Mouse (Mus musculus): ENCODE results near the gene Pard3. TPM values are rescaled to one million over a fixed set of nuclear protein-coding genes. Genes with fewer than 3 reads are reported as not detected.

The Pard3 gene
- polyA plus RNA-seq, 1 experiment from 2014 or later = 12.7 TPM

DNA sequence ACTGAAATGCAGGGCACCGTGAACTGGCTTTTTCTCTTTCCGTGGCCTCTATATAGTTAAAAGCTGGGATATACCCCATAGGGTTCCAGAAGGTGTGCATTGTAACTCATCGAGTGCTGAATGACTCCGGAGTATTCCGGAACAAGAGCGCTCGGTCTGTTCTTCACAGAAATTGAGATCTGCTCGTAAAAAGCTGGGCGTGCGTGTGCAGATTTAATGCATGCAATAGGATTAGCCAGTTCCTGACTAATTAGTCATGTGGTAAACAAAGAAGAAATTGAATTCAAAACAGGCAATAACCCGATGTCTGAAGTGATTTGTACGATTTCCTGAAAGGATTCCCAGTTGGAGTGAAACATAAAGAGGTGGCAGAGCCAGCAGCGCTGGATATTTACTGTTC, 489.1 kb downstream of the Pard3 start:
- Histone ChIP-seq H3K36me3 (ENCODE audit: control insufficient read depth, insufficient read depth) (no peaks in the 10 kb centered on the region), H3K4me2 (ENCODE audit: low read depth, low read length) (no peak overlapping the region)
- 92% methylated on average over 13 of the region's 13 CpGs for WGBS

GRCm38 (mm10) chr8:127553582-127553981, 489.9 kb downstream of the Pard3 start:
- no peaks in the 10 kb centered on the region for H3K27me3 ChIP-seq (ENCODE audit: control insufficient read depth, insufficient read depth, low read length)
- no peak overlapping the region for H3K9ac ChIP-seq (ENCODE audit: low read length)
- no peak overlapping the region for H3K27ac ChIP-seq (ENCODE audit: low read length)
- no peaks in the 10 kb centered on the region for H3K9me3 ChIP-seq (replicated peaks; ENCODE audit: control insufficient read depth, low read length)
- no peak overlapping the region for H3K4me2 ChIP-seq (ENCODE audit: low read depth, low read length)
- no peaks in the 10 kb centered on the region; the same call in 1 of the 2 replicates for H3K4me1 ChIP-seq (ENCODE audit: control insufficient read depth, insufficient read depth, low read length)
- no peaks in the 10 kb centered on the region for H3K36me3 ChIP-seq (ENCODE audit: control insufficient read depth, insufficient read depth)
- 78% methylated on average over 5 of the region's 5 CpGs for WGBS
- H3K4me3 ChIP-seq (ENCODE audit: low read length) = no peak overlapping the region
- ATAC-seq (replicated peaks; ENCODE audit: extremely low read depth, insufficient read depth, low FRiP score) = no peak

More for the DNA sequence above, 489.1 kb downstream of the Pard3 start:
- Histone ChIP-seq H3K27me3 (ENCODE audit: control insufficient read depth, insufficient read depth, low read length) (no peaks in the 10 kb centered on the region), H3K4me3 (ENCODE audit: low read length) (no peak overlapping the region), H3K27ac (ENCODE audit: low read length) (no peak overlapping the region), H3K4me1 (ENCODE audit: control insufficient read depth, insufficient read depth, low read length) (no peaks in the 10 kb centered on the region; the same call in 1 of the 2 replicates), H3K9me3 (replicated peaks; ENCODE audit: control insufficient read depth, low read length) (no peaks in the 10 kb centered on the region), H3K9ac (ENCODE audit: low read length) (no peak overlapping the region)
- ATAC-seq (replicated peaks; ENCODE audit: extremely low read depth, insufficient read depth, low FRiP score) = no peak

GRCm38 (mm10) chr8:127555795-127556194, 492.1 kb downstream of the Pard3 start:
- H3K27ac ChIP-seq (ENCODE audit: low read length) = no peak overlapping the region
- H3K4me3 ChIP-seq (ENCODE audit: low read length) = no peak overlapping the region
- WGBS = 57% methylated on average over 2 of the region's 2 CpGs
- no peak overlapping the region for H3K4me2 ChIP-seq (ENCODE audit: low read depth, low read length)
- H3K9ac ChIP-seq (ENCODE audit: low read length) = no peak overlapping the region
- H3K27me3 ChIP-seq (ENCODE audit: control insufficient read depth, insufficient read depth, low read length) = no peaks in the 10 kb centered on the region
- no peaks in the 10 kb centered on the region for H3K36me3 ChIP-seq (ENCODE audit: control insufficient read depth, insufficient read depth)
- no peaks in the 10 kb centered on the region for H3K9me3 ChIP-seq (replicated peaks; ENCODE audit: control insufficient read depth, low read length)
- no peaks in the 10 kb centered on the region; the same call in 1 of the 2 replicates for H3K4me1 ChIP-seq (ENCODE audit: control insufficient read depth, insufficient read depth, low read length)
- no peak for ATAC-seq (replicated peaks; ENCODE audit: extremely low read depth, insufficient read depth, low FRiP score)

- H3K4me2 ChIP-seq (ENCODE audit: low read depth, low read length) = no peak overlapping the region
- H3K9me3 ChIP-seq (replicated peaks; ENCODE audit: control insufficient read depth, low read length) = no peaks in the 10 kb centered on the region
- ATAC-seq (replicated peaks; ENCODE audit: extremely low read depth, insufficient read depth, low FRiP score) = no peak
- H3K27me3 ChIP-seq (ENCODE audit: control insufficient read depth, insufficient read depth, low read length) = no peaks in the 10 kb centered on the region
- no peaks in the 10 kb centered on the region; the same call in 1 of the 2 replicates for H3K4me1 ChIP-seq (ENCODE audit: control insufficient read depth, insufficient read depth, low read length)
- no peaks in the 10 kb centered on the region for H3K36me3 ChIP-seq (ENCODE audit: control insufficient read depth, insufficient read depth)
- H3K9ac ChIP-seq (ENCODE audit: low read length) = no peak overlapping the region
- H3K27ac ChIP-seq (ENCODE audit: low read length) = no peak overlapping the region
- H3K4me3 ChIP-seq (ENCODE audit: low read length) = no peak overlapping the region
- 53% methylated on average over 11 of the region's 11 CpGs for WGBS
Observed at GRCm38 (mm10) chr8:127556964-127557363, 493.3 kb downstream of the Pard3 start.

- H3K36me3 ChIP-seq (ENCODE audit: control insufficient read depth, insufficient read depth) = no peaks in the 10 kb centered on the region
- ATAC-seq (replicated peaks; ENCODE audit: extremely low read depth, insufficient read depth, low FRiP score) = no peak
- no peak overlapping the region for H3K9ac ChIP-seq (ENCODE audit: low read length)
- H3K4me3 ChIP-seq (ENCODE audit: low read length) = no peak overlapping the region
- H3K27ac ChIP-seq (ENCODE audit: low read length) = no peak overlapping the region
- H3K9me3 ChIP-seq (replicated peaks; ENCODE audit: control insufficient read depth, low read length) = no peaks in the 10 kb centered on the region
- H3K27me3 ChIP-seq (ENCODE audit: control insufficient read depth, insufficient read depth, low read length) = no peaks in the 10 kb centered on the region
- no peaks in the 10 kb centered on the region for H3K4me1 ChIP-seq (ENCODE audit: control insufficient read depth, insufficient read depth, low read length)
- no peak overlapping the region for H3K4me2 ChIP-seq (ENCODE audit: low read depth, low read length)
Observed at GRCm38 (mm10) chr8:127557566-127557965, 493.9 kb downstream of the Pard3 start.

- 71% methylated on average over 5 of the region's 5 CpGs for WGBS
Observed at GRCm38 (mm10) chr8:127563634-127564033, 499.9 kb downstream of the Pard3 start.

GRCm38 (mm10) chr8:127564426-127564825, 500.7 kb downstream of the Pard3 start:
- Histone ChIP-seq H3K27me3 (ENCODE audit: control insufficient read depth, insufficient read depth, low read length) (no peaks in the 10 kb centered on the region), H3K9ac (ENCODE audit: low read length) (no peak overlapping the region), H3K9me3 (replicated peaks; ENCODE audit: control insufficient read depth, low read length) (0 out of 2 replicates have a peak, but pooled peaks cover 3% of the 10 kb centered on the region), H3K36me3 (ENCODE audit: control insufficient read depth, insufficient read depth) (no peaks in the 10 kb centered on the region), H3K27ac (ENCODE audit: low read length) (no peak overlapping the region), H3K4me3 (ENCODE audit: low read length) (no peak overlapping the region), H3K4me1 (ENCODE audit: control insufficient read depth, insufficient read depth, low read length) (no peaks in the 10 kb centered on the region; the same call in 1 of the 2 replicates), H3K4me2 (ENCODE audit: low read depth, low read length) (no peak overlapping the region)
- WGBS = 53% methylated on average over 4 of the region's 4 CpGs
- ATAC-seq (replicated peaks; ENCODE audit: extremely low read depth, insufficient read depth, low FRiP score) = no peak

More at GRCm38 (mm10) chr8:127563634-127564033, 499.9 kb downstream of the Pard3 start:
- Histone ChIP-seq H3K27ac (ENCODE audit: low read length) (no peak overlapping the region), H3K9ac (ENCODE audit: low read length) (no peak overlapping the region), H3K4me3 (ENCODE audit: low read length) (no peak overlapping the region), H3K4me1 (ENCODE audit: control insufficient read depth, insufficient read depth, low read length) (no peaks in the 10 kb centered on the region; the same call in 1 of the 2 replicates), H3K9me3 (replicated peaks; ENCODE audit: control insufficient read depth, low read length) (0 out of 2 replicates have a peak, but pooled peaks cover 3% of the 10 kb centered on the region), H3K4me2 (ENCODE audit: low read depth, low read length) (no peak overlapping the region), H3K36me3 (ENCODE audit: control insufficient read depth, insufficient read depth) (no peaks in the 10 kb centered on the region), H3K27me3 (ENCODE audit: control insufficient read depth, insufficient read depth, low read length) (no peaks in the 10 kb centered on the region)
- no peak for ATAC-seq (replicated peaks; ENCODE audit: extremely low read depth, insufficient read depth, low FRiP score)

DNA sequence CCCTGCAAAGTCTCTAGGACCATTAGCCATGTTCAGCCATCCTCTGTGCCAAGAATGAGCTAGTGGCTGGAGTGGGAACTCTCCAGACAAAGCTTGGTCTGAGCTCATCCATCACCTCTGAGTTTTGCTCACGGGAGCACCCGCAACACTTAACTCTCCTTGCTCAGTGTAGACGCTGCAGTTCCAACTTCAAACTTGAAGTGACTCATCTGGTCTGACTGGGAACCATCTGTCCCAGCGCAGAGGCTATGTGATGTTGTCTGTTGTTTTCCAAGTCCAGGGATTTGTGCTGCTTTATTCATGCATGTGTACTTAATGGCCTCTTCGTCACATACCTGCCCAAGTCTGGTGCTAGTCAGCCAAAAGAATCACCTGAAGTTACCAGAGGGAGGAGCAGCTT, 505.5 kb downstream of the Pard3 start:
- Histone ChIP-seq H3K4me2 (ENCODE audit: low read depth, low read length) (no peak overlapping the region), H3K9me3 (replicated peaks; ENCODE audit: control insufficient read depth, low read length) (no peaks in the 10 kb centered on the region), H3K27me3 (ENCODE audit: control insufficient read depth, insufficient read depth, low read length) (no peaks in the 10 kb centered on the region), H3K36me3 (ENCODE audit: control insufficient read depth, insufficient read depth) (no peaks in the 10 kb centered on the region), H3K4me3 (ENCODE audit: low read length) (no peak overlapping the region), H3K9ac (ENCODE audit: low read length) (no peak overlapping the region), H3K27ac (ENCODE audit: low read length) (no peak overlapping the region), H3K4me1 (ENCODE audit: control insufficient read depth, insufficient read depth, low read length) (no peaks in the 10 kb centered on the region; the same call in 1 of the 2 replicates)
- ATAC-seq (replicated peaks; ENCODE audit: extremely low read depth, insufficient read depth, low FRiP score) = no peak
- WGBS = 74% methylated on average over 5 of the region's 5 CpGs

- no peak overlapping the region for H3K9ac ChIP-seq (ENCODE audit: low read length)
- H3K4me1 ChIP-seq (ENCODE audit: control insufficient read depth, insufficient read depth, low read length) = no peaks in the 10 kb centered on the region
- no peak overlapping the region for H3K4me2 ChIP-seq (ENCODE audit: low read depth, low read length)
- H3K27me3 ChIP-seq (ENCODE audit: control insufficient read depth, insufficient read depth, low read length) = no peaks in the 10 kb centered on the region
- H3K9me3 ChIP-seq (replicated peaks; ENCODE audit: control insufficient read depth, low read length) = no peaks in the 10 kb centered on the region
- H3K27ac ChIP-seq (ENCODE audit: low read length) = no peak overlapping the region
- no peak overlapping the region for H3K4me3 ChIP-seq (ENCODE audit: low read length)
- 97% methylated on average over 1 of the region's 1 CpGs for WGBS
- no peak for ATAC-seq (replicated peaks; ENCODE audit: extremely low read depth, insufficient read depth, low FRiP score)
- H3K36me3 ChIP-seq (ENCODE audit: control insufficient read depth, insufficient read depth) = no peaks in the 10 kb centered on the region
Observed at GRCm38 (mm10) chr8:127570527-127570926, 506.8 kb downstream of the Pard3 start.
